Mouse (Mus musculus) adrenal gland (tissue): ENCODE results near the gene Hoxa7.

ENCODE experiments used
- intact Hi-C: fragments of 180-260 bp; cut with DNase I; formaldehyde crosslinking; loops from one replicate; pipeline ENCODE4 v1.15.1; 2025

Gene Hoxa7

GRCm38 (mm10) chr6:52180726-52181125 lies 40.9 kb downstream of the Hoxa7 start:
- intact Hi-C loops: no loop called here

DNA sequence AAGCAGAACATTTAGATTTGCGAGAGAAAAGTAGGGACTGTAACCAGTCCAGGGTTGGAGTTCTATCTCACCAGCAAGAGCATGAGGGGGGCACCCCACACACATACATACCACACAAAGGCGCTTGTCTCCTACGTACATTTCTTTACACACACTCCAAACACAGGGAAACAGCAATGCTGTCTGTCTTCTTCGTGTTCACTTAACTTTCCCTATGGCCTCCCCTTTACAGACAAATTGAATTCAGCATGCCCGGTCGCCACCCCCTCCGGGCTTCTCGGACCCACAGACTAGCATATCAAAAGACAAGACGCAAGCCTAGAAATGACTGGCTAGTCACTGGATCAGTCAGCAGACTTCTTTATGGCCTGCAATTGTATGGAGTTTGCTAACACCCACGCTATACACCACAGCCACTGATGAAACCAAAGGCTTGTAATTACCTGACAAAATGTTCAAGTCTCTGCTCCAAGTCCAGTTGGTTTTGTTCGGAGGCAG lies 41.4 kb downstream of the Hoxa7 start:
- intact Hi-C loops: no loop called here

DNA sequence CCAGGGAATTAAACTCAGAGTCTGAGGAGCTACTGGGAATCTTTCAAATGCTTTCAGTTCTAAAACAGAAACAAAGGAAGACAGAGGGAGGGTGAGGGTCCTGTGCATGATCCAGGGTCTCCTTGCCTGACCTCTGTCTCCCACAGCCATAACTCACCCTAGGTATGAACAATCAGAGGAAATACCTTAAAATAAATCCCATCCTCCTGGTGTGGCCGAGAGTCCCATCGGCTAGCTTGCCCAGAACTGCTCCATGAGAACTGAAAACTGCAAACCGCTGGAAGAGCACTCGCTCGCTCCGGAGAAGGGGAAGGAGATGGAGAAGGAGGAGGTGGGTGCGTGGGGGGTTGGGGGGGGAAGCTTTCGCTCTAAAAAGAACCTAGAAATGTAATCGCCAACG lies 42.0 kb downstream of the Hoxa7 start:
- intact Hi-C loops: no loop called here

DNA sequence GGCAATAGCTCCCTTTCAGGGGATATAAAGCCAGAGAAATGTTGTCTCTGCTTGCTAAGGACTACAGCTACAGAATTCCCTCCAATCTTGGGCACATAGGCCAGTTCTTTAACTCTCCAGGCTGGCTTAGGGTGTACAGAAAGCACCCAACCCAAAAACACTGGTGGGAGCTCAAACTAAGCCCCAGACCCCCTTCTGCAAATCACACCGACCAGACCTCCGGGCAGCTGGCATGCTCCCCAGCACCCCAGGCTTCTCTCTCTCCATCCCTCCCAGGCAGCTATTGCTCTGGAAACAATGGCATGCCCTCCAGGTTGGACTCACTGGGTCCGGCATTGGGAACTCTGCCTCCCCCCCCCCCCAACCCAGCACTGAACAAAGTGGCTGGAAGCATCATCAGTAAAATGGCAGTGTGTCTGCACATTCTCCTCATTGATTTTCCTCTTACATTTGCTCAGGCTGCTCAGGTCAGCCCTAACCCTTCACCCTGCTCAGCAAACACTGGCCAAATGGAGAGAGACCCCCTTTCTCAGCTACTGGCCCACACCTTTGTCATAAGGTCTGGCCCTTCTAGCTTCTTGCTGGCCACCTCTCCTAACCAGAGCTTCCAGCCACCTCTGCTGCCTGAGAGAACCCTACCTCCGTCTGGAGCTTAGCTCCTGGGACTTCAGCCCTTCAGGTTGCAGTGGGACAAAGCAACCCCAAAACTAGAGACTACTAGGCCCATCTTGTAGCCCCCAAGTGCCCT lies 42.6 kb downstream of the Hoxa7 start:
- intact Hi-C loops: no loop called here

DNA sequence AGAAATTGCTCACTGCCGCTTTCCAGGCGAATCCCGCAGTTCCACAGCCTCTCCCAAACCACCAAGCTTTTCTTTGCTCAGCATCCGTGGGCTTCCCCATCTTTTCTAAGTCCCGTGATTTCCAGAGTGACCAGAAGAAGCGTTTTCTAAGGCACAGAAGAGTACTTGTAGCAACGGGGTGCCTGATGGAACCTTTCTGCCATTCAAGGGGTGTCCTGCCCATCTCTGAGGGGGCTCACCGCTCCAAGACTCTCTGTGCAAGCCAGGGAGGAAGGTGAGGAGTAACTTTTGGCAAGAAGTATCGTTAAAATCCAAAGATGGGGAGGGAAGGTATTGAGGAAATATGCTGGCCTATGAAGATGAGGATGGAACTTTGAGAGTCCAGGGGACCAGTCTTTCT lies 43.8 kb downstream of the Hoxa7 start:
- intact Hi-C loops: no loop called here

DNA sequence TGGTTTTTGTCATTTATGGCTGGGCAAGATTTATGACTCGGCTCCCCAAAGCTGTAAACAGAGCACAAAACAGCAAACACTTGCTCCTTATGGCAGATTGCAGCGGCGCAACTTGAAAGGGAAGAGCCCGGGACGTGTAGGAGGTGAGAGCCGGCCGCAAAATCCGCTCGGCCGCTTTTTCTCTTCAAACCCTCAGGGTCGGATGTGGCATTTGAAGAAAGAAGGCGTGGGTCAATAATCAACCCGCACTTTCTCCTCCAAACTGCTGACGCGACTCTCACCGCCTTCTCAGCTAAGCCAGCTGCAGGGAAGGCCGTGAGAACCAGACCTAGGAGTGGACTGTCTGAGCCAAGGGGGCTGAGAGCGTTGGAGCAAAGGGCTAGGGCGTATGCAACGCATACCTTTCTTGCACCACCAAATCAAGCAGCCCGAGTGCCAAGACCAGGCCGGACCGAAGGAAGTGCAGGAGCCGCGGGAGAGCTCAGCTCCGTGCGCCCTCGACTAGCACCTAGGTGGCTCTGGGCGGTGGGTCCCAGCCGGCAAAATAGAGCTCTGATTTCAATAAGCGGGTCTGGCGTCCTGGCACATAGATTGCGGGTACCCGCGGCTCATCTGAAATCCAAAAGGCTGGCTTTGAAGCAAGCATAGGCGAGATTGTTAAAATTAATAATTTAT lies 44.5 kb downstream of the Hoxa7 start, which contains the start of gene 5730596B20Rik:
TSS of gene 5730596B20Rik (plus strand) at position 438 of the 675 bp plus-strand sequence.
- intact Hi-C loops: no loop called here

DNA sequence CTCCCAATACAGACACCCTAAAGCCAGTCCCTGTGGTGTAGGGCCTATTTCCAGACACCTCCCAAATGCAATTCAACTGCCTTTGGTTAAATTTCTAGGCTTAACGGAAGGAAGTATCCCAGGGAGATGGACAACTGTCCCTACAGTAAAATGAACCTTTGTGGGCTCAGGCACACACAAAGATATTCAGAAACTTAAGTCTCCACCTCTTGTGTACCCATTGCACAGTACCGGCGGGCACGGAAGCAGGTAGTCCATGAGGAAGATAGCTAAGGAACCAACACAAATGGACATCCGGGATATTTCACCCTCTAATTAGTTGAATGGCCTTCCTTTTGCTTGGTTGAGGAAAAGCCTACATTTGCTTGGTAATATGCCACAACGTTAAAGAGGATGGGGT lies 45.3 kb downstream of the Hoxa7 start:
- intact Hi-C loops: no loop called here

- intact Hi-C loops: loop anchor here (2.0 kb wide), 1 partner anchor 15 kb away; the partner anchor contains the start of gene Hoxa4
Observed at GRCm38 (mm10) chr6:52175864-52176263, 45.8 kb downstream of the Hoxa7 start.

GRCm38 (mm10) chr6:52174968-52175751 lies 46.5 kb downstream of the Hoxa7 start:
- intact Hi-C loops: loop anchor here (2.0 kb wide), 1 partner anchor 16 kb away; the partner anchor contains the start of gene Hoxa4

GRCm38 (mm10) chr6:52173648-52174047 lies 48.0 kb downstream of the Hoxa7 start:
- intact Hi-C loops: loop anchor here (2.0 kb wide), 1 partner anchor 17 kb away; the partner anchor contains the start of gene Hoxa4

GRCm38 (mm10) chr6:52172501-52172900 lies 49.2 kb downstream of the Hoxa7 start:
- intact Hi-C loops: no loop called here

GRCm38 (mm10) chr6:52171938-52172337 lies 49.7 kb downstream of the Hoxa7 start:
- intact Hi-C loops: no loop called here

GRCm38 (mm10) chr6:52171331-52171730 lies 50.3 kb downstream of the Hoxa7 start:
- intact Hi-C loops: no loop called here

DNA sequence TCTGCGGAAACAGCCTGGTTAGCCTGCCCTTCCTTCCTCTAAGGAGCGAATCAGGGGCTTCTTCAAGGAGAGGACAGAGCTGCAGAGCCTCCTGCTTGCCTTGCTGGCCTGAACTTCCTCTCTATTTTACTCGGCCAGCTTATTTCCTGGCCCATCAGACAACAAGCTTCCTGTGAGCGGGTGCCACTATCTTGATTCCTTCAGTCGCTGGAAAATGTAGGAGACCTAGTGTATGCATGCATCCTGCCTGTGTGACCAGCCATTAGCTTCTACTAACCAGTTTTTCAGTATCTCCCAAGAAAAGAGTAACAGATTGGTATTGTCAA lies 50.8 kb downstream of the Hoxa7 start:
- intact Hi-C loops: no loop called here

DNA sequence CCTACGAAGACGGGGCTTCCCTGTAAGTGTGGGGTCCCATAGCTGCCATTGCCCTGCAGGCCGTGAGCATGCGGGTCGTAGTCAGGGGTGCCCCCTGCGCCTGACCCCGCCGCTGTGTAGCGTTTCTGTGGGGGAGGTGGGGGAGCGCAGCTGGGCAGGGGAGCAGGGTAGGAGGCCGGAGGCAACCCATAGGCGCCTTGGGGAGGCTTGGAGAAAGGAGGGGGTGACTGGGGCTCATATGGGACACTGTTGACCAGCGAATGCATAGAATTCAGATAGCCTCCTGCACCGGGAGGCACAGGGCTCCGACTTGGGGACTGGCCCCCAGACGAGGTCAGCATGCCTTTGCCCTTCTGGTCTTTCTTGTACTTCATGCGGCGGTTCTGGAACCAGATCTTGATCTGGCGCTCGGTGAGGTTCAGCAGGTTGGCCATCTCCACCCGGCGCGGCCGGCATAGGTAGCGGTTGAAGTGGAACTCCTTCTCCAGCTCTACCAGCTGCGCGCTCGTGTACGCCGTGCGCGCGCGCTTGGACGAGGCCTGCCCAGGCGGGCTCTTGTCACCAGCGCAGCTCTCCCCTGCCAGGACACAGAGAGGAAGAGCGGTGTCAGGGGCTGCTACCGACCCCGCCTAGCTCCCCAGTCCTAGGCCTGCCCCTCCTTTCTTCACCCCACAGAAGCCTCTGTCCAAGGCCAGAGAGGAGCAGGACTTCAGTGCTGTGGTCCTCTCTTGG lies 51.3 kb downstream of the Hoxa7 start:
- intact Hi-C loops: no loop called here

GRCm38 (mm10) chr6:52169499-52170165 lies 52.0 kb downstream of the Hoxa7 start:
- intact Hi-C loops: no loop called here

GRCm38 (mm10) chr6:52168191-52169055 lies 53.2 kb downstream of the Hoxa7 start:
- intact Hi-C loops: no loop called here

GRCm38 (mm10) chr6:52167736-52168161 lies 53.9 kb downstream of the Hoxa7 start:
- intact Hi-C loops: no loop called here

DNA sequence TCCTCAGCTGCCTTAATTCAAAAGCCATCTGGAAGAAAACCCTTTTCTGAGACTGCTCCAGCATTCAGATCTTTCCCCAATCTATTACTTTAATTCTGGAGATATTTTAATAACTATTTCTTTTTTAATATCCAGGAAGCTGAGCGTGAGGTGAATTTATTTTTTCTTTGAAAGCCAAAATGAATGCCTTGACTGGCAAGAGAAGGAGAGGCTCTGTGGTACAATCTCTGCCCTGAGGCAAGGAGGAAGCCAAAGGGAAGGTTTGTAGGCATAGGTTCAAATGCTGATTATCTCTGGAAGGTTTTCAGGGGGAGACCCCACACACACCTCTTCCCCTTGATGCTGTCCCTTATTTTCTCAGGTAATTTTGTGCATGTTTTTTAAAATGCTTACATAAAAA lies 54.5 kb downstream of the Hoxa7 start:
- intact Hi-C loops: no loop called here
